Mouse (Mus musculus) cortical plate, adult 2 months (tissue): ENCODE measurements around the gene Ap4e1.
A peak's percentile ranks its signal among the peaks of the same experiment; 100 is the strongest.

ENCODE experiments used
- CTCF ChIP-seq: fragments of 200-500 bp; IDR thresholded peaks from 2 replicates; pipeline ENCODE4 v1.5.1; 2011; ENCODE audit warnings: mild to moderate bottlenecking, control low read depth, low read length; ENCODE audit not compliant: insufficient read depth; ENCODE audit errors: extremely low read depth
- POLR2A ChIP-seq: fragments of 200-500 bp; IDR thresholded peaks from 2 replicates; pipeline ENCODE4 v1.6.1; 2011; ENCODE audit warnings: mild to moderate bottlenecking, low read length, control low read depth; ENCODE audit not compliant: insufficient read depth; ENCODE audit errors: extremely low read depth

- TF ChIP-seq CTCF (peak; percentile 49), POLR2A (no peak)
Observed at GRCm38 (mm10) chr2:127006634-127007370, 1.7 kb upstream of the Ap4e1 start.
